Mouse (Mus musculus): Measurements from ENCODE around the gene Gcn1l1.

DNA sequence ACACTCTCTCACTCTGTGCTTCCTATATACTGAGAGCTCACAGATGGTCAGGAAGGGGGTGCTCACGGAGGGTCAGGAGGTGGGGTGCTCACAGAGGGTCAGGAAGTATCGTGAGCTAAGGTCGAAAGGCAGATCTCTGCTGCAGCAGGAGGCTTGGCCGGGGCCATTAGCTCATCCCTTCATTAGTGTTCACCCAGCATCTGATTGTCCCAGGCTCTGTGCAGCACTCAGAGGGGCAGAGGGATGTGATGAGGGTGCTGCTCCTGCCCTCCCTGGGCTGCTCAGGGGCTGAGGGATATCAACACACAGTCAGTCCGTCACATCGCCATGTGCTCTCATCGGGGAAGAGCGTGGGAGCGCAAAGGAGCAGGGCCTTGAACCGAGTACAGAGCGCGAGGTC lies 40.6 kb upstream of the Gcn1l1 start:
- TF ChIP-seq GATA1 (IDR thresholded peaks at IDR 0.05; ENCODE audit: low read length) (no peak), TAL1 (IDR thresholded peaks at IDR 0.05; ENCODE audit: low read length) (no peak)

Measured in erythroblast, embryonic 14.5 days (primary cell).